Mouse (Mus musculus): ENCODE measurements around the gene Gm49630. TPM values are rescaled to one million over a fixed set of nuclear protein-coding genes. Genes with fewer than 3 reads are reported as not detected.
"Not testable (repeated sequence)": the region's sequence is repeated elsewhere in the genome, so short reads cannot be mapped to it uniquely, and the experiment has no call there.

The Gm49630 gene
- polyA plus RNA-seq, 1 experiment from 2014 or later = not detected

- 63% methylated on average over 9 of the region's 9 CpGs for WGBS
- not testable (repeated sequence) for H3K9me3 ChIP-seq (ENCODE audit: control insufficient read depth, low read length); H3K9ac ChIP-seq (ENCODE audit: low read depth, low read length); H3K36me3 ChIP-seq (ENCODE audit: control insufficient read depth, insufficient read depth, low read length); H3K4me2 ChIP-seq (ENCODE audit: low read length); ATAC-seq; H3K4me1 ChIP-seq (ENCODE audit: control insufficient read depth, insufficient read depth, low read depth, low read length); H3K27ac ChIP-seq (ENCODE audit: low read depth, low read length); H3K27me3 ChIP-seq (replicated peaks; ENCODE audit: control insufficient read depth, insufficient read depth, low read length); H3K4me3 ChIP-seq (ENCODE audit: low read length)
Observed at GRCm38 (mm10) chr17:7337381-7337780, 34.4 kb downstream of the Gm49630 start.

GRCm38 (mm10) chr17:7332745-7333144 lies 39.0 kb downstream of the Gm49630 start:
- H3K9me3 ChIP-seq (ENCODE audit: control insufficient read depth, low read length); H3K27ac ChIP-seq (ENCODE audit: low read depth, low read length); H3K9ac ChIP-seq (ENCODE audit: low read depth, low read length); H3K4me1 ChIP-seq (ENCODE audit: control insufficient read depth, insufficient read depth, low read depth, low read length); H3K4me2 ChIP-seq (ENCODE audit: low read length); ATAC-seq; H3K4me3 ChIP-seq (ENCODE audit: low read length); H3K27me3 ChIP-seq (replicated peaks; ENCODE audit: control insufficient read depth, insufficient read depth, low read length); H3K36me3 ChIP-seq (ENCODE audit: control insufficient read depth, insufficient read depth, low read length): not testable (repeated sequence)
- 83% methylated on average over 3 of the region's 5 CpGs for WGBS

- 75% methylated on average over 3 of the region's 8 CpGs for WGBS
Observed at GRCm38 (mm10) chr17:7326415-7326814, 45.4 kb downstream of the Gm49630 start.

GRCm38 (mm10) chr17:7324346-7324745 lies 47.4 kb downstream of the Gm49630 start, which contains the start of gene Tcp10a:
TSS of gene Tcp10a (plus strand) at chr17:7324646.
- not testable (repeated sequence) for H3K4me2 ChIP-seq (ENCODE audit: low read length); H3K27me3 ChIP-seq (replicated peaks; ENCODE audit: control insufficient read depth, insufficient read depth, low read length); H3K9me3 ChIP-seq (ENCODE audit: control insufficient read depth, low read length); H3K9ac ChIP-seq (ENCODE audit: low read depth, low read length); H3K27ac ChIP-seq (ENCODE audit: low read depth, low read length); H3K4me3 ChIP-seq (ENCODE audit: low read length); H3K36me3 ChIP-seq (ENCODE audit: control insufficient read depth, insufficient read depth, low read length); H3K4me1 ChIP-seq (ENCODE audit: control insufficient read depth, insufficient read depth, low read depth, low read length); ATAC-seq
- WGBS = 96% methylated on average over 3 of the region's 5 CpGs

More at GRCm38 (mm10) chr17:7326415-7326814, 45.4 kb downstream of the Gm49630 start:
- H3K4me1 ChIP-seq (ENCODE audit: control insufficient read depth, insufficient read depth, low read depth, low read length); H3K36me3 ChIP-seq (ENCODE audit: control insufficient read depth, insufficient read depth, low read length); H3K9me3 ChIP-seq (ENCODE audit: control insufficient read depth, low read length); H3K9ac ChIP-seq (ENCODE audit: low read depth, low read length); H3K4me3 ChIP-seq (ENCODE audit: low read length); H3K27ac ChIP-seq (ENCODE audit: low read depth, low read length); ATAC-seq; H3K4me2 ChIP-seq (ENCODE audit: low read length); H3K27me3 ChIP-seq (replicated peaks; ENCODE audit: control insufficient read depth, insufficient read depth, low read length): not testable (repeated sequence)

GRCm38 (mm10) chr17:7319789-7320188 lies 52.0 kb downstream of the Gm49630 start:
- not testable (repeated sequence) for H3K36me3 ChIP-seq (ENCODE audit: control insufficient read depth, insufficient read depth, low read length); H3K4me2 ChIP-seq (ENCODE audit: low read length); ATAC-seq; H3K27me3 ChIP-seq (replicated peaks; ENCODE audit: control insufficient read depth, insufficient read depth, low read length); H3K4me1 ChIP-seq (ENCODE audit: control insufficient read depth, insufficient read depth, low read depth, low read length); H3K9me3 ChIP-seq (ENCODE audit: control insufficient read depth, low read length); H3K4me3 ChIP-seq (ENCODE audit: low read length); H3K27ac ChIP-seq (ENCODE audit: low read depth, low read length); H3K9ac ChIP-seq (ENCODE audit: low read depth, low read length)
- WGBS = 91% methylated on average over 6 of the region's 6 CpGs

- WGBS = 85% methylated on average over 6 of the region's 8 CpGs
Observed at GRCm38 (mm10) chr17:7315693-7316382, 55.9 kb downstream of the Gm49630 start.

GRCm38 (mm10) chr17:7306278-7307196 lies 65.2 kb downstream of the Gm49630 start:
- not testable (repeated sequence) for H3K4me1 ChIP-seq (ENCODE audit: control insufficient read depth, insufficient read depth, low read depth, low read length); H3K27me3 ChIP-seq (replicated peaks; ENCODE audit: control insufficient read depth, insufficient read depth, low read length); H3K4me3 ChIP-seq (ENCODE audit: low read length); H3K9ac ChIP-seq (ENCODE audit: low read depth, low read length); H3K9me3 ChIP-seq (ENCODE audit: control insufficient read depth, low read length); H3K27ac ChIP-seq (ENCODE audit: low read depth, low read length); H3K4me2 ChIP-seq (ENCODE audit: low read length); H3K36me3 ChIP-seq (ENCODE audit: control insufficient read depth, insufficient read depth, low read length)
- ATAC-seq = peak; percentile 92
- WGBS = 68% methylated on average over 8 of the region's 8 CpGs

More at GRCm38 (mm10) chr17:7315693-7316382, 55.9 kb downstream of the Gm49630 start:
- not testable (repeated sequence) for H3K9me3 ChIP-seq (ENCODE audit: control insufficient read depth, low read length); H3K4me3 ChIP-seq (ENCODE audit: low read length); ATAC-seq; H3K27ac ChIP-seq (ENCODE audit: low read depth, low read length); H3K27me3 ChIP-seq (replicated peaks; ENCODE audit: control insufficient read depth, insufficient read depth, low read length); H3K4me2 ChIP-seq (ENCODE audit: low read length); H3K4me1 ChIP-seq (ENCODE audit: control insufficient read depth, insufficient read depth, low read depth, low read length); H3K36me3 ChIP-seq (ENCODE audit: control insufficient read depth, insufficient read depth, low read length); H3K9ac ChIP-seq (ENCODE audit: low read depth, low read length)

All from hindbrain, embryonic 16.5 days (tissue).